Mouse (Mus musculus): ENCODE data around the gene Spg20.

DNA sequence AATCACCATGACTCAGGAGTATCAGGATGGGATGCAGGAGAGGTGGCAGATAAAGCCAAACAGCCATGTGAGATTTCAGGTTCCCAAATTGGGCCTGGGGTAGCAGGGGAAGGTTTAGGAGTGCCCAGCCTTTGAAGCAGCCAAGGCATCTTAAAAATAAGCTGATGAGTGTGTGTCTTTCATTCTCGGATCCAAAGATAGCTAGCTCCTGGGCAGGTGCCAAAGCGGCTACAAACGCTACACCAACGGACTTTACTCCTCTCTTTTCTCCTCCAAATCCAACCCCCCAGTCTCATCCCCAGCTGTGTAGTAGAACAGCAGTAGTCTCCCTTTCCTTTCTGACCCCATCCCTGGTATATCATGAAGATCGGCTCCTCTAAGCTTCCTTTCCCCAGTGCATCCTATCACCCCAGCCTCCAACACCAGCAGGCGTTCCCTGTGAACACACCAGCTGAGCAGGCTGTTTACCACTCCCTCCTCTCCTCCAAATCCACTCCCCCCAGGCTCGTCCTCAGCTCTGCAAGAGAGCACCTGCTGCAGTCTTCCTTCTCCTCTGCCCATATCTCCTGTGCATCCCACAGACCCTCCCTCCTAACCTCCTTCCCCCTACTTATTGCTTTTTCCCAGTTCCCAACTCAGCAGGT lies 44.0 kb upstream of the Spg20 start:
- TF ChIP-seq POLR2A (IDR thresholded peaks at IDR 0.05; ENCODE audit: insufficient read length, low read depth) (no peak), POLR2AphosphoS2 (IDR thresholded peaks at IDR 0.05; ENCODE audit: insufficient read length, low read depth) (no peak), CEBPB (IDR thresholded peaks at IDR 0.05; ENCODE audit: insufficient read depth, poor library complexity, severe bottlenecking) (no peak)

Measured in myocyte (in vitro differentiated cells).